Mouse (Mus musculus): ENCODE measurements around the gene Preb. TPM values are rescaled to one million over a fixed set of nuclear protein-coding genes. Genes with fewer than 3 reads are reported as not detected.

The Preb gene
- polyA plus RNA-seq, 1 experiment from 2014 or later: 121 TPM

DNA sequence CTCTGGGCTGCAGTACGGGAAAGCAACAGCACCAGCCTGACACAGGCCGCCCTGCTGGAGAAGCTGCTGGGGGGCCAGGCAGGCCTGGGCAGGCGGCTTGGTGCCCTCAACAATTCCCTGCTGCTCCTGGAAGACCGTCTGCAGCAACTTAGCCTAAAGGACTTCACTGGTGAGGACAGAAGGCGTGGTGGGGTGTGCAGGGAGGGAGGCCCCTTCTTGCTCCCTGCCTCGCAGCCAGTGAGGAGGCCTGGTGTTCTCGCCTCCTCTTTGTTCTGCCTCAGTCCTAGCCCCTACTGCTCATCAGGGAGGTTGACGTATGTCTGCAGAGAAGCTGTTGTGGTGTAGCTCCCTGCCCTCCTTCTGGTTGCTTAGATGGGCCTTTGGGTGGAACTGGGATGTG, 41.5 kb downstream of the Preb start:
- ATAC-seq (ENCODE audit: low FRiP score, low read depth): no peak
- 83% methylated on average over 8 of the region's 8 CpGs for WGBS
- H3K9ac ChIP-seq (replicated peaks): no peak overlapping the region
- 0 out of 2 replicates have a peak, but pooled peaks cover 2% of the 10 kb centered on the region for H3K36me3 ChIP-seq
- H3K27me3 ChIP-seq: peaks cover 25% of the 10 kb centered on the region
- H3K27ac ChIP-seq (replicated peaks): no peak overlapping the region
- no peaks in the 10 kb centered on the region for H3K9me3 ChIP-seq
- H3K4me2 ChIP-seq (replicated peaks): no peak overlapping the region
- H3K4me3 ChIP-seq: no peak overlapping the region
- peaks cover 39% of the 10 kb centered on the region for H3K4me1 ChIP-seq

DNA sequence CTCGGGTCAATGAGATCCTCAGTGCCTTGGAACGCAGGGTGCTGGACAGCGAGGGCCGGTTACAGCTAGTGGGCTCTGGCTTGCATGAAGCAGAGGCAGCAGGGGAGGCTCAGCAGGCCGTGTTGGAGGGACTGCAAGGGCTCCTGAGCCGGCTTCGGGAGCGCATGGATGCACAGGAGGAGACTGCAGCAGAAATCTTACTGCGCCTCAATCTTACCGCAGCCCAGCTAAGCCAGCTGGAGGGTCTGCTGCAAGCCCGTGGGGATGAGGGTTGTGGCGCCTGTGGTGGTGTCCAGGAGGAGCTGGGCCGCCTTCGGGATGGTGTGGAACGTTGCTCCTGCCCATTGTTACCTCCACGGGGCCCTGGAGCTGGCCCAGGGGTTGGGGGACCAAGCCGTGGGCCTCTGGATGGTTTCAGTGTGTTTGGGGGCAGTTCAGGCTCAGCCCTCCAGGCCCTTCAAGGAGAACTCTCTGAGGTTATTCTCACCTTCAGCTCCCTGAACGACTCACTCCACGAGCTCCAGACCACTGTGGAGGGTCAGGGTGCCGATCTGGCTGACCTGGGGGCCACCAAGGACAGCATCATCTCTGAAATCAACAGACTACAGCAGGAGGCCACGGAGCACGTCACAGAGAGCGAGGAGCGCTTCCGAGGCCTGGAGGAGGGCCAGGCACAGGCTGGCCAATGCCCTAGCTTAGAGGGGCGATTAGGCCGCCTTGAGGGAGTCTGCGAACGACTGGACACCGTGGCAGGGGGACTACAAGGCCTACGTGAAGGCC, 42.1 kb downstream of the Preb start:
- peaks cover 45% of the 10 kb centered on the region for H3K4me1 ChIP-seq
- H3K9ac ChIP-seq (replicated peaks): no peak overlapping the region
- H3K27me3 ChIP-seq: peaks cover 19% of the 10 kb centered on the region
- ATAC-seq (ENCODE audit: low FRiP score, low read depth): no peak
- 83% methylated on average over 31 of the region's 31 CpGs for WGBS
- no peaks in the 10 kb centered on the region for H3K9me3 ChIP-seq
- H3K4me2 ChIP-seq (replicated peaks): no peak overlapping the region
- 0 out of 2 replicates have a peak, but pooled peaks cover 2% of the 10 kb centered on the region for H3K36me3 ChIP-seq
- no peak overlapping the region for H3K27ac ChIP-seq (replicated peaks)
- no peak overlapping the region for H3K4me3 ChIP-seq

DNA sequence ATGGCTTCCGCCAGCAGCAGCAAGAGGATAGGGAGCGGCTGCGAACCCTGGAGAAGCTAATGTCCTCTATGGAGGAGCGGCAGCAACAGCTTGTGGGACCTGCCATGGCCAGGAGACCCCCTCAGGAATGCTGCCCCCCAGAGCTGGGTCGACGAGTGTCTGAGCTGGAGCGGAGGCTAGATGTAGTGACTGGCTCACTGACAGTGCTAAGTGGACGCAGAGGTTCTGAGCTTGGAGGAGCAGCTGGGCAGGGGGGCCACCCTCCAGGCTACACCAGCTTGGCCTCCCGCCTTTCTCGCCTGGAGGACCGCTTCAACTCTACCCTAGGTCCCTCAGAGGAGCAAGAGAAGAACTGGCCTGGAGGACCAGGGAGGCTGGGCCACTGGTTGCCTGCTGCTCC, 42.8 kb downstream of the Preb start:
- Histone ChIP-seq H3K36me3 (0 out of 2 replicates have a peak, but pooled peaks cover 2% of the 10 kb centered on the region), H3K4me3 (no peak overlapping the region), H3K4me1 (peaks cover 50% of the 10 kb centered on the region), H3K9ac (replicated peaks) (no peak overlapping the region), H3K4me2 (replicated peaks) (no peak overlapping the region), H3K27ac (replicated peaks) (no peak overlapping the region), H3K27me3 (peaks cover 11% of the 10 kb centered on the region; the same call in 1 of the 2 replicates), H3K9me3 (no peaks in the 10 kb centered on the region)
- 91% methylated on average over 11 of the region's 11 CpGs for WGBS
- no peak for ATAC-seq (ENCODE audit: low FRiP score, low read depth)

DNA sequence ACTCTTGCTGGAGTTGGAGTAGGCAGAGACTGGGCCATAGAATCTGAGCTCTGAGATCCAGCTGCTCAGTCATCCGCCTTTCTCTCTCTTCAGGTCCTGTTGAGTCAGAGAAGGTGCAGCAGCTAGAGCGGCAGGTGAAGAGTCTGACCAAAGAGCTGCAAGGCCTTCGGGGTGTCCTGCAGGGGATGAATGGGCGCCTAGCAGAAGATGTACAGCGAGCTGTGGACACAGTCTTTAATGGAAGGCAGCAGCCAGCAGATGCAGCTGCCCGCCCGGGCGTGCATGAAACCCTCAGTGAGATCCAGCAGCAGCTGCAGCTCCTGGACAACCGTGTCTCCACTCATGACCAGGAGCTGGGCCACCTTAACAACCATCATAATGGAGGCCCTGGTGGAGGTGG, 43.3 kb downstream of the Preb start:
- Histone ChIP-seq H3K9ac (replicated peaks) (no peak overlapping the region), H3K27ac (replicated peaks) (no peak overlapping the region), H3K4me1 (peaks cover 49% of the 10 kb centered on the region), H3K4me2 (replicated peaks) (no peak overlapping the region), H3K36me3 (0 out of 2 replicates have a peak, but pooled peaks cover 2% of the 10 kb centered on the region), H3K27me3 (peaks cover 9% of the 10 kb centered on the region; the same call in 1 of the 2 replicates), H3K4me3 (no peak overlapping the region), H3K9me3 (no peaks in the 10 kb centered on the region)
- WGBS: 92% methylated on average over 9 of the region's 9 CpGs
- no peak for ATAC-seq (ENCODE audit: low FRiP score, low read depth)

DNA sequence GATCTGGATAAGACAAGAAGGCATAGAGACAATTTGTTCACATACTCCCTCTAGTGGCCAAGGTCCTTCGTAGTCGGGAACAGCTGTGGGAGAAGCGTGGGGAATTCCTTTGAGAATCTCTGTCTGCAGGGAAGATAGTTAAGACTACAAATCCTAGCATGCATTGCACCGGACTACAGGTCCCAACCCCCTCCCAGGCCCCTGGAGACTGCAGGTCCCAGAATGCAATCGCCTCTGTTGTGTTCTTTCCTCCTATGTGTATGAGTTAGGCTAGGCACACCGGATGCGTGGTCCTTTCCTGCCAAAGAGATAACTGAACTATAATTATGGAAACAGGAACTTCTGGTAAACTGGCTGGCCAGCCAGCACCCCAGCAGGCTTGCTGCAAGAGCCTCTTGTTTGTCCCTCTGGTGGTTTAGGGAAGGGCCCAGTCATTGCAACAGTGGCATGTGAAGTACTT, 44.2 kb downstream of the Preb start:
- H3K4me1 ChIP-seq: peaks cover 44% of the 10 kb centered on the region
- peak overlapping the region; percentile 11; the same call in 1 of the 2 replicates for H3K4me3 ChIP-seq
- ATAC-seq (ENCODE audit: low FRiP score, low read depth): peak; percentile 86

DNA sequence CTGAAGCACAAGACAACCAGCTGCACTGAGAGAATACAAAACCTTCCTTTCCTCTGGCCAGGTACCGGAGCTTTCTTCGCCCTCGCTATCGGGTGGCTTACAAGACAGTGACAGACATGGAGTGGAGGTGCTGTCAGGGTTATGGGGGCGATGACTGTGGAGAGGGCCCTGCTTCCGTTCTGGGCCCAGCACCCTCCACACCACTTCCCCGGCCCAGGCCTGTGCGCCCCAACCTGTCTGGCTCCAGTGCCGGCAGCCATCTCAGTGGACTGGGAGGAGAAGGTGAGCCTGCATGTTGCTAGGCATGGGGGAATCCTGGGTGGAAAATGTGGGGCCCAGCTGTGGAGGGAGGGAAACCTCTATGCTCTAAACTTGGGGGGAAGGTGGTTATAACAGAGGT, 44.7 kb downstream of the Preb start:
- Histone ChIP-seq H3K36me3 (0 out of 2 replicates have a peak, but pooled peaks cover 2% of the 10 kb centered on the region), H3K9ac (replicated peaks) (no peak overlapping the region), H3K9me3 (no peaks in the 10 kb centered on the region), H3K4me3 (peak overlapping the region; percentile 16), H3K27me3 (peaks cover 3% of the 10 kb centered on the region; the same call in 1 of the 2 replicates), H3K27ac (replicated peaks) (peak overlapping the region; percentile 43), H3K4me1 (peaks cover 39% of the 10 kb centered on the region), H3K4me2 (replicated peaks) (peak overlapping the region; percentile 22; the same call in 1 of the 2 replicates)
- ATAC-seq (ENCODE audit: low FRiP score, low read depth): peak; percentile 62
- 72% methylated on average over 9 of the region's 9 CpGs for WGBS

More for the DNA sequence above, 44.2 kb downstream of the Preb start:
- H3K27ac ChIP-seq (replicated peaks): no peak overlapping the region
- 7% methylated on average over 7 of the region's 7 CpGs for WGBS
- H3K27me3 ChIP-seq: peaks cover 9% of the 10 kb centered on the region; the same call in 1 of the 2 replicates
- 0 out of 2 replicates have a peak, but pooled peaks cover 2% of the 10 kb centered on the region for H3K36me3 ChIP-seq
- no peaks in the 10 kb centered on the region for H3K9me3 ChIP-seq
- H3K4me2 ChIP-seq (replicated peaks): peak overlapping the region; percentile 33
- no peak overlapping the region; the same call in 1 of the 2 replicates for H3K9ac ChIP-seq (replicated peaks)

DNA sequence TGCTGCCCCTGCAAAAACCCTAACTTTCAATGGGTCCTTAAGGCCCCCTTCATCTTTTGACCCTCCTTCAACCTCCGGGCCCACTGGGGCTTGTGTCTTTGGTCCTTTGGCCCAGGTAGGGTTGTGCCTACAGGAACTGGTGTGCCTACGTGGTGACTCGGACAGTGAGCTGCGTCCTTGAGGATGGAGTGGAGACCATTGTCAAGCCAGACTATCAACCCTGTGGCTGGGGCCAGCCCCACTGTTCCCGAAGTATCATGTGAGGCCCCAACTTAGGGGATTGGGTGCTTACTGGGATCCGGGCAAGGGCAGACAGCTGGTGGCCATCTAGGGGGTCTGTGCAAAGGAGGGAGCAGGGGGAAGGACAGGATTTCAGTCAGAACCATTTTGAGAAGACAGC, 45.3 kb downstream of the Preb start:
- WGBS: 81% methylated on average over 6 of the region's 6 CpGs

DNA sequence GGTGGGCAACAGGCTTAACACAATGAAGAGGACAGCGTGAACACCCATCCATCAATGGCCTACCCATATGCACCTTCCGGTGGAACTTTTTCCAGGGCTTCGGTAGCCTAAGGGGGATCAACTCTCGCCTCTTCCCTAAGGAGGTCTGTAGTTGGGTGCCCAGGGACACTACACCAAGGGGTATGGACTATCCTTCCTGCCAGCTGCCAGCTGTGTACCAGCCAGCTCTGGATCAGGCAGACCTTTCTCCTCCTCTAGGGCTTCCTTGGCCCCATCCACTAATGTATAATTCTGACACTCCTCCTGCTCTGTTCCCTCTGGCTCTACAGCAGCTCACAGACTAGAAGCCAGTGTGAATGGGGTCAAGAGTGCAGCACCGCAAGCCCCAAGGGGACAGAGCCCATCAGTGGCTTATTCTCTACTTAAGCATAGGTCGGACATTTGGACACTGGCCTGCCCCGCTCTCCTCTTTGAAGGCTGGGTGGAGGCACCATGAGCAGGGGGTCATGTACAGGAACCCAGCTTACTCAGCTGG, 46.0 kb downstream of the Preb start:
- ATAC-seq (ENCODE audit: low FRiP score, low read depth): no peak
- H3K9ac ChIP-seq (replicated peaks): peak overlapping the region; percentile 28; the same call in 1 of the 2 replicates
- H3K27ac ChIP-seq (replicated peaks): peak overlapping the region; percentile 79
- peak overlapping the region; percentile 14 for H3K4me3 ChIP-seq
- 0 out of 2 replicates have a peak, but pooled peaks cover 2% of the 10 kb centered on the region for H3K36me3 ChIP-seq
- peaks cover 35% of the 10 kb centered on the region for H3K4me1 ChIP-seq
- WGBS: 80% methylated on average over 7 of the region's 7 CpGs
- no peaks in the 10 kb centered on the region for H3K27me3 ChIP-seq
- peak overlapping the region; percentile 22; the same call in 1 of the 2 replicates for H3K4me2 ChIP-seq (replicated peaks)
- H3K9me3 ChIP-seq: no peaks in the 10 kb centered on the region

More for the DNA sequence above, 45.3 kb downstream of the Preb start:
- Histone ChIP-seq H3K27me3 (no peaks in the 10 kb centered on the region), H3K27ac (replicated peaks) (0 out of 2 replicates have a peak overlapping the region, but pooled peaks have one; percentile 43), H3K36me3 (0 out of 2 replicates have a peak, but pooled peaks cover 2% of the 10 kb centered on the region), H3K9ac (replicated peaks) (0 out of 2 replicates have a peak overlapping the region, but pooled peaks have one; percentile 28), H3K4me3 (no peak overlapping the region; the same call in 1 of the 2 replicates), H3K4me1 (peaks cover 35% of the 10 kb centered on the region), H3K4me2 (replicated peaks) (peak overlapping the region; percentile 22), H3K9me3 (no peaks in the 10 kb centered on the region)
- no peak for ATAC-seq (ENCODE audit: low FRiP score, low read depth)

DNA sequence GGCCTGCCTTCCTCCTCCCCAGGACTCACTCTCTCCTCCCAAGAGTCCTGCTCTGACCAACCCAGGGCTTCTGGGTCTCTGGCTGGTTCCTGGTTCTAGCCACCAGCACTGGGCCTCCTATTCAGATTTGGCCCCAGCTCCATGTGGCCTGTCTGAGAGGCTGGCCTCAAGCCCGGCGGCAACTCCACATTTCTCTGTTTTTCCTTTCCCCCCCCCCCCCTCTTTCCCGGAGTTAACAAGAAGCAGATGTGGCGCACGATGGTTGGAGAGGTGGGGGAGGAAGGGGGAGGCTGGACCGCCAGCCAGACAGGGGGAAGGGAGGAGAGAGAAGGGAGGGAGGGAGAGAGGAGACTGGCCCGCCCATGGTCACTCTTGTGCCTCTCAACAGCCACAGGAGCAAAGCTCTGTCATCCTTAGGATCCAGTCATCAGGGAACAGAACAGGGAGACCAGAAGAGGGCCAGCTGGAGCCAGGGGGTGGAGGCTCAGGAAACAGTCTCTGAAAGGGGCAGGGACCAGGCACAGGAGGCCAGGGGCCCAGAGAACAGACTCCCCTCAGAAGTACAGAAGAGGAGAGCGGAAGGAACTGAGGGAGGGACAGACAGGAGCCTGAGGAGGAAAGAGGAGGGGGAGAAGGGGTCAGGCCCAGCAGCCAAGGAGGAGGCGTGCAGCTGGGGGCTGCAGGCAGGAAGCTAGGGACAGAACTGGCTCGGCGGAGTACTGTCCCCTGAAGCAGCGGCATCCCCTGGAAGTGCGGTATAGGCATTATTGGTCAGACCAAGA, 46.9 kb downstream of the Preb start, which contains the start of gene Emilin1:
Gene Emilin1 (plus strand): TSS at position 343 of the 782 bp plus-strand sequence.
- Histone ChIP-seq H3K4me2 (replicated peaks) (peak within 1 kb of the TSS; percentile 22; the same call in 1 of the 2 replicates), H3K9me3 (no peaks in the 10 kb centered on the region), H3K27ac (replicated peaks) (peak within 1 kb of the TSS; percentile 79), H3K36me3 (no peaks in the 10 kb centered on the region), H3K27me3 (peaks cover 3% of the 10 kb centered on the region; the same call in 1 of the 2 replicates), H3K4me3 (peak within 1 kb of the TSS; percentile 14), H3K4me1 (peaks cover 39% of the 10 kb centered on the region), H3K9ac (replicated peaks) (peak within 1 kb of the TSS; percentile 40)
- WGBS: 26% methylated on average over 13 of the region's 13 CpGs
- no peak for ATAC-seq (ENCODE audit: low FRiP score, low read depth)

DNA sequence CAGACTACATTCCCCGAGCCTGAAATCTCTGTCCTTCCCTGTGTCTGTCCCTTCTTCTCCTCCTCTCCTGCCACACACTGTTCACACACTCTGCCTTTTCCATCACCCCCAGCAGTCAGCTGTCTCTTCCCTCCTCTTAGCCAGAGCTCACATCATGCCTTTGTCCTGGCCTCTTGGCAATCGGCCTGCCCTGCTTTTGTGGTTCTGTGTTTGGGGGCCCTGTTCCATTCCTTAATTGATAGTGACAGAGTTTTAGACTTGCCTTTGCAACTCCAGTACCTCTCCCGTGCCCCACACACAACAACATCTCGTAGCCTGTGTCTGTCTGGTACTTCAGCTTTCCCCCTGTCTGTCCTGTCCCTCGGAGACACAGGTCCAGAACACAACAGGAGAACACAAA, 48.0 kb downstream of the Preb start:
- H3K36me3 ChIP-seq: no peaks in the 10 kb centered on the region
- no peak overlapping the region for H3K4me2 ChIP-seq (replicated peaks)
- H3K27me3 ChIP-seq: peaks cover 3% of the 10 kb centered on the region; the same call in 1 of the 2 replicates
- WGBS: 67% methylated on average over 5 of the region's 5 CpGs
- no peak overlapping the region for H3K4me3 ChIP-seq
- no peak for ATAC-seq (ENCODE audit: low FRiP score, low read depth)
- peak overlapping the region; percentile 79 for H3K27ac ChIP-seq (replicated peaks)
- peaks cover 43% of the 10 kb centered on the region for H3K4me1 ChIP-seq
- no peaks in the 10 kb centered on the region for H3K9me3 ChIP-seq
- H3K9ac ChIP-seq (replicated peaks): no peak overlapping the region

DNA sequence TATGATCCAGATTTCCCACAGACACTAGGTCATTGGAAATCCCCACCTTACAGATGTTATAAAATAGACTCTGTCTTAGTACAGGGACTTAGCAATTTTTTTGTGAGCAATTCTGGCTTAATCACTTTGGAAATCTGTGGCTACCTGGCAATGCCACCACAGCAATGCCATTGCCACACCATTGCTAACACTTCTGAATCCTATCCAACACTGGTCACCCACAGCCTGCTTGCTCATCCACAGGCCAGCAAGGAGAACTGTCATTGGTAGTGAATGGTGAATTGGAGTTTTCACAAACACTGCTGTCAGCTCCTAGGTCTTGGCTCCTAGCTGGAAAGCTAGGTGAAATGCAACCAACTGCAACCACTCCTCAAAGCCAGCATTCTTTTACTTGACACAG, 49.7 kb downstream of the Preb start:
- Histone ChIP-seq H3K9ac (replicated peaks) (no peak overlapping the region), H3K4me1 (peaks cover 52% of the 10 kb centered on the region), H3K27me3 (peaks cover 3% of the 10 kb centered on the region; the same call in 1 of the 2 replicates), H3K9me3 (no peaks in the 10 kb centered on the region), H3K27ac (replicated peaks) (no peak overlapping the region), H3K36me3 (peaks cover 9% of the 10 kb centered on the region), H3K4me3 (no peak overlapping the region), H3K4me2 (replicated peaks) (no peak overlapping the region)
- no peak for ATAC-seq (ENCODE audit: low FRiP score, low read depth)
